Mouse (Mus musculus): ENCODE data around the gene Mlx. TPM values are rescaled to one million over a fixed set of nuclear protein-coding genes. Genes with fewer than 3 reads are reported as not detected.
A peak's percentile ranks its signal among the peaks of the same experiment; 100 is the strongest.

The Mlx gene
- polyA plus RNA-seq, 1 experiment from 2014 or later = 52.0 TPM

DNA sequence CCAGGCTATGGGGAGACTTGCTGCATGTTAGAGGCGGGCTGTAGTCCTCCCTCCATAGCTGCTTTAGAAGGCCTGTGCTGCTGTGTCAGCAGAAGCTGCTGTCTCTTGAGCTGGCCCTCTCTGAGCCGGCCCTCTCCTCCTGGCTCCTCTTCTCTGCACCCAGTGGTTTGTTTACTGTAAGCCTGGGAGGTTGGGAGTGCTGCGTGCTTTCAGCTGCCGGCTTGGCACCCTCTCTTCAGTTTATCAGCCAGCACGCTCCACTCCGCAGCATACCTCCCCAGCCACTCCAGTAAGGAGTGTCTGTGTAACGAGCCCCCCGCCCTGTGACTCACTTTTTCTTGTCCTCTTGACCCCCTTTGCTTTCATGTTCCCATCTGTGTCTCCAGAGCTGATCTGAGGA is 30.2 kb upstream of the Mlx start:
- peaks cover 48% of the 10 kb centered on the region for H3K4me1 ChIP-seq
- H3K4me3 ChIP-seq (replicated peaks) = no peak overlapping the region
- H3K36me3 ChIP-seq = peaks cover 35% of the 10 kb centered on the region
- no peaks in the 10 kb centered on the region for H3K27me3 ChIP-seq
- H3K4me2 ChIP-seq (replicated peaks) = no peak overlapping the region
- 46% methylated on average over 8 of the region's 8 CpGs for WGBS
- peak overlapping the region; percentile 48 for H3K27ac ChIP-seq (replicated peaks)
- no peak overlapping the region for H3K9ac ChIP-seq
- no peaks in the 10 kb centered on the region for H3K9me3 ChIP-seq (replicated peaks)
- no peak for ATAC-seq (ENCODE audit: insufficient number of reproducible peaks, low FRiP score, low TSS enrichment, low read depth)

DNA sequence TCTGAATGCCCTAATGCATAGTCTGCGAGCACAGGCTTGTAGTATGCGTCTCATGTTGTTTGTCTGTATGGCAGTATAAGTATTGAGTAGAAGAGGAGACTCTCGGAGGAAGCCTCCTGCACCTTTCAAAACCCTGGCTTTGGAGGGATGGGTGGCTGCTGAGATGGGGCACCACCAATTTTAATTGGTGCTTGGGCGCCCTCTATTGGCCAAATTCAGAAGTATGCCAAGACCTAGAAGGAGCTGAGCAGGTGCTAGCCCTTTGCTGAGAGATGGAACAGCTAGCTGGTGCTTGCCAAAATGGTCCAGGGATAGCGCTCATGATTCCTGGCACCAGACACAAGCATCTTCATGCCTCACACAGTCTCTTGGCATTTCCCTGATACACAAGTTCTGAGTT is 29.2 kb upstream of the Mlx start:
- H3K9ac ChIP-seq = no peak overlapping the region
- no peaks in the 10 kb centered on the region for H3K27me3 ChIP-seq
- H3K27ac ChIP-seq (replicated peaks) = no peak overlapping the region; the same call in 1 of the 2 replicates
- H3K4me1 ChIP-seq = peaks cover 58% of the 10 kb centered on the region
- no peak for ATAC-seq (ENCODE audit: insufficient number of reproducible peaks, low FRiP score, low TSS enrichment, low read depth)
- H3K9me3 ChIP-seq (replicated peaks) = no peaks in the 10 kb centered on the region
- no peak overlapping the region for H3K4me2 ChIP-seq (replicated peaks)
- WGBS = 29% methylated on average over 5 of the region's 5 CpGs
- peaks cover 35% of the 10 kb centered on the region for H3K36me3 ChIP-seq
- no peak overlapping the region for H3K4me3 ChIP-seq (replicated peaks)

- ATAC-seq (ENCODE audit: insufficient number of reproducible peaks, low FRiP score, low TSS enrichment, low read depth) = no peak
- Histone ChIP-seq H3K27me3 (no peaks in the 10 kb centered on the region), H3K9ac (no peak overlapping the region), H3K4me1 (peaks cover 66% of the 10 kb centered on the region), H3K9me3 (replicated peaks) (no peaks in the 10 kb centered on the region), H3K4me2 (replicated peaks) (no peak overlapping the region), H3K4me3 (replicated peaks) (no peak overlapping the region), H3K36me3 (peaks cover 26% of the 10 kb centered on the region), H3K27ac (replicated peaks) (peak overlapping the region; percentile 31)
- 79% methylated on average over 5 of the region's 5 CpGs for WGBS
Observed at GRCm38 (mm10) chr11:101058726-101059125, 28.4 kb upstream of the Mlx start.

DNA sequence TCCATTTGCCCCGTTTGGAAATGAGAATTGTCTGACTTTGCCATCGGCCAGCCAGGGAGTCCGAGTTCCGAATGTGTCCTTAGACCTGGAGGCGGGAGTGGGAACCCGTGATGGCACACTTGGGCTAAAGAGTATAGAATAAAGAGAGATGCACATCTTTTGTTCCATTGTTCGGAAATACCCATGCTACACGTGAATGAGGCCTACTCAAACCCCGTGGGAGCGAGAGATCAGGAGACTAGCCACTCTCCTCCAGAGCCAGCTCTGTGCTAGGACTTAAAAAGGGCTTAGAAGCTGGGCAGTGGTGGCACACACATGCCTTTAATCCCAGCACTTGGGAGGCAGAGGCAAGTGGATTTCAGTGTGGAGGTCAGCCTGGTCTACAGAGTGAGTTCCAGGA is 27.6 kb upstream of the Mlx start:
- H3K27me3 ChIP-seq = no peaks in the 10 kb centered on the region
- ATAC-seq (ENCODE audit: insufficient number of reproducible peaks, low FRiP score, low TSS enrichment, low read depth) = no peak
- H3K4me1 ChIP-seq = peaks cover 74% of the 10 kb centered on the region
- H3K27ac ChIP-seq (replicated peaks) = peak overlapping the region; percentile 93
- no peak overlapping the region for H3K4me2 ChIP-seq (replicated peaks)
- WGBS = 84% methylated on average over 10 of the region's 10 CpGs
- H3K36me3 ChIP-seq = peaks cover 23% of the 10 kb centered on the region
- no peak overlapping the region for H3K4me3 ChIP-seq (replicated peaks)
- no peak overlapping the region for H3K9ac ChIP-seq
- H3K9me3 ChIP-seq (replicated peaks) = no peaks in the 10 kb centered on the region

DNA sequence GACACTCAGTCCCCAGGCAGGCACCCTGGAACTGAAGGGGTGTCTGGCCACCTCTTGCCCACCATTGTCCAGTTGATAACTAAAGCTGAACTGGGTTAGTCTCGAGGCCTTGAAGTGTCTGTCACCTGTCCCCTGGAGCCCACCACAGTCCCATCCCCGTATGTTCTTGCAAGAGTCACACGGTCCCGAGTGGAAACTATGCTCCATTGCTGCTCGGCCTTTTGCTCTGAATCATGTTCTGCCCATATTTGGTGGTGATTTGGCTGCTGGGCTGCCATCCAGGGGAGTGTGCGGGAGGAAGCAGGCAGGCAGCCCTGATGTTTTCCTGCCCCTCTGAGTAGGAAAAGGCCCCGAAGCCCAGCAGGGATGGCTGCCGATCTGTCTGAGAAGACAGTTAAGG is 27.0 kb upstream of the Mlx start:
- no peak overlapping the region for H3K9ac ChIP-seq
- peak overlapping the region; percentile 93 for H3K27ac ChIP-seq (replicated peaks)
- no peaks in the 10 kb centered on the region for H3K27me3 ChIP-seq
- H3K4me3 ChIP-seq (replicated peaks) = no peak overlapping the region
- no peak overlapping the region for H3K4me2 ChIP-seq (replicated peaks)
- peaks cover 23% of the 10 kb centered on the region for H3K36me3 ChIP-seq
- WGBS = 31% methylated on average over 8 of the region's 8 CpGs
- peaks cover 75% of the 10 kb centered on the region for H3K4me1 ChIP-seq
- ATAC-seq (ENCODE audit: insufficient number of reproducible peaks, low FRiP score, low TSS enrichment, low read depth) = 0 out of 2 replicates have a peak, but pooled peaks have one; percentile 49
- no peaks in the 10 kb centered on the region for H3K9me3 ChIP-seq (replicated peaks)

GRCm38 (mm10) chr11:101061049-101061448 is 26.0 kb upstream of the Mlx start:
- peaks cover 76% of the 10 kb centered on the region for H3K4me1 ChIP-seq
- ATAC-seq (ENCODE audit: insufficient number of reproducible peaks, low FRiP score, low TSS enrichment, low read depth) = no peak
- WGBS = 85% methylated on average over 5 of the region's 5 CpGs
- peaks cover 15% of the 10 kb centered on the region; the same call in 1 of the 2 replicates for H3K36me3 ChIP-seq
- peak overlapping the region; percentile 93 for H3K27ac ChIP-seq (replicated peaks)
- no peak overlapping the region for H3K4me3 ChIP-seq (replicated peaks)
- no peak overlapping the region for H3K9ac ChIP-seq
- no peaks in the 10 kb centered on the region for H3K27me3 ChIP-seq
- no peak overlapping the region for H3K4me2 ChIP-seq (replicated peaks)
- H3K9me3 ChIP-seq (replicated peaks) = no peaks in the 10 kb centered on the region

- peaks cover 9% of the 10 kb centered on the region; the same call in 1 of the 2 replicates for H3K36me3 ChIP-seq
- peak overlapping the region; percentile 93 for H3K27ac ChIP-seq (replicated peaks)
- no peak for ATAC-seq (ENCODE audit: insufficient number of reproducible peaks, low FRiP score, low TSS enrichment, low read depth)
- H3K4me1 ChIP-seq = peaks cover 80% of the 10 kb centered on the region
- H3K9me3 ChIP-seq (replicated peaks) = no peaks in the 10 kb centered on the region
- no peak overlapping the region for H3K9ac ChIP-seq
- H3K4me2 ChIP-seq (replicated peaks) = no peak overlapping the region
- WGBS = 67% methylated on average over 12 of the region's 12 CpGs
- H3K4me3 ChIP-seq (replicated peaks) = no peak overlapping the region
- no peaks in the 10 kb centered on the region for H3K27me3 ChIP-seq
Observed at GRCm38 (mm10) chr11:101062165-101062884, 24.8 kb upstream of the Mlx start.

GRCm38 (mm10) chr11:101062971-101063675 is 24.0 kb upstream of the Mlx start:
- peaks cover 6% of the 10 kb centered on the region; the same call in 1 of the 2 replicates for H3K36me3 ChIP-seq
- no peak overlapping the region for H3K4me3 ChIP-seq (replicated peaks)
- H3K9me3 ChIP-seq (replicated peaks) = no peaks in the 10 kb centered on the region
- H3K27me3 ChIP-seq = no peaks in the 10 kb centered on the region
- H3K4me2 ChIP-seq (replicated peaks) = no peak overlapping the region
- H3K9ac ChIP-seq = no peak overlapping the region
- WGBS = 69% methylated on average over 14 of the region's 14 CpGs
- H3K27ac ChIP-seq (replicated peaks) = peak overlapping the region; percentile 93
- no peak for ATAC-seq (ENCODE audit: insufficient number of reproducible peaks, low FRiP score, low TSS enrichment, low read depth)
- H3K4me1 ChIP-seq = peaks cover 76% of the 10 kb centered on the region

GRCm38 (mm10) chr11:101063676-101064327 is 23.3 kb upstream of the Mlx start:
- Histone ChIP-seq H3K27me3 (no peaks in the 10 kb centered on the region; the same call in 1 of the 2 replicates), H3K4me2 (replicated peaks) (0 out of 2 replicates have a peak overlapping the region, but pooled peaks have one; percentile 10), H3K9me3 (replicated peaks) (no peaks in the 10 kb centered on the region), H3K4me1 (peaks cover 69% of the 10 kb centered on the region), H3K9ac (no peak overlapping the region), H3K27ac (replicated peaks) (peak overlapping the region; percentile 93), H3K4me3 (replicated peaks) (no peak overlapping the region), H3K36me3 (peaks cover 6% of the 10 kb centered on the region; the same call in 1 of the 2 replicates)
- WGBS = 27% methylated on average over 12 of the region's 12 CpGs
- peak; percentile 45 for ATAC-seq (ENCODE audit: insufficient number of reproducible peaks, low FRiP score, low TSS enrichment, low read depth)

- peaks cover 6% of the 10 kb centered on the region; the same call in 1 of the 2 replicates for H3K36me3 ChIP-seq
- no peak overlapping the region for H3K4me2 ChIP-seq (replicated peaks)
- H3K9ac ChIP-seq = no peak overlapping the region
- peaks cover 67% of the 10 kb centered on the region for H3K4me1 ChIP-seq
- H3K27ac ChIP-seq (replicated peaks) = peak overlapping the region; percentile 93
- 67% methylated on average over 4 of the region's 4 CpGs for WGBS
- H3K4me3 ChIP-seq (replicated peaks) = no peak overlapping the region
- ATAC-seq (ENCODE audit: insufficient number of reproducible peaks, low FRiP score, low TSS enrichment, low read depth) = no peak
- peaks cover 6% of the 10 kb centered on the region; the same call in 1 of the 2 replicates for H3K27me3 ChIP-seq
- H3K9me3 ChIP-seq (replicated peaks) = no peaks in the 10 kb centered on the region
Observed at GRCm38 (mm10) chr11:101064462-101064861, 22.6 kb upstream of the Mlx start.

GRCm38 (mm10) chr11:101065002-101065401 is 22.1 kb upstream of the Mlx start:
- H3K4me2 ChIP-seq (replicated peaks) = no peak overlapping the region
- H3K27ac ChIP-seq (replicated peaks) = no peak overlapping the region
- no peak for ATAC-seq (ENCODE audit: insufficient number of reproducible peaks, low FRiP score, low TSS enrichment, low read depth)
- peaks cover 62% of the 10 kb centered on the region for H3K4me1 ChIP-seq
- H3K9me3 ChIP-seq (replicated peaks) = no peaks in the 10 kb centered on the region
- peaks cover 6% of the 10 kb centered on the region; the same call in 1 of the 2 replicates for H3K36me3 ChIP-seq
- WGBS = 93% methylated on average over 9 of the region's 9 CpGs
- H3K4me3 ChIP-seq (replicated peaks) = no peak overlapping the region
- no peak overlapping the region for H3K9ac ChIP-seq
- H3K27me3 ChIP-seq = peaks cover 6% of the 10 kb centered on the region; the same call in 1 of the 2 replicates
